Mouse (Mus musculus): ENCODE data around the gene Gm13119. TPM values are rescaled to one million over a fixed set of nuclear protein-coding genes. Genes with fewer than 3 reads are reported as not detected.

The Gm13119 gene
- total and polyA plus RNA-seq, 3 experiments = not detected

GRCm38 (mm10) chr4:144377911-144378310 is 20.2 kb downstream of the Gm13119 start, which contains the start of gene Pramef20:
TSS of gene Pramef20 (minus strand) at chr4:144377933.
- Histone ChIP-seq H3K79me2 (replicated peaks; ENCODE audit: control insufficient read depth, extremely low read depth, insufficient read depth, poor library complexity, severe bottlenecking) (no peaks in the 10 kb centered on the region), H3K27ac (ENCODE audit: insufficient read depth, low read depth) (no peak within 1 kb of the TSS), H3K4me2 (ENCODE audit: insufficient read depth, low read depth, poor library complexity, severe bottlenecking) (no peak within 1 kb of the TSS), H3K4me3 (replicated peaks in 1 of 3; ENCODE audit: low read depth in 2 of 3, low read length in 2 of 3, poor library complexity in 1 of 3) (no peak within 1 kb of the TSS), H3K36me3 (replicated peaks in 1 of 2; ENCODE audit: control insufficient read depth in 1 of 2, insufficient read depth in 1 of 2, low read length in 1 of 2) (no peaks in the 10 kb centered on the region), H3K9ac (ENCODE audit: insufficient read depth, low read depth) (no peak within 1 kb of the TSS), H3K4me1 (ENCODE audit: control insufficient read depth in 1 of 2, insufficient read depth in 2 of 2) (no peaks in the 10 kb centered on the region), H3K27me3 (replicated peaks) (no peaks in the 10 kb centered on the region), H3K9me3 (replicated peaks; ENCODE audit: low read length) (peaks cover 33% of the 10 kb centered on the region)
- DNase-seq (ENCODE audit: extremely low read depth) = no peak
- in situ Hi-C loops (cut with MboI; ENCODE audit: low pct_ligation_motif_present, low pct_unique_long_range_greater_than_20kb, low sequenced_read_pairs) (no loop called here), dilution Hi-C loops (cut with MboI; ENCODE audit: extremely low pct_ligation_motif_present, extremely low pct_unique_long_range_greater_than_20kb, low sequenced_read_pairs) (no loop called here)
- TF ChIP-seq SMC3 (IDR thresholded peaks at IDR 0.05; ENCODE audit: low read depth, low read length) (no peak), USF1 (IDR thresholded peaks at IDR 0.05; ENCODE audit: low read depth, low read length) (no peak), E2F4 (IDR thresholded peaks at IDR 0.05; ENCODE audit: insufficient replicate concordance, low read depth, low read length) (no peak), MAZ (IDR thresholded peaks at IDR 0.05; ENCODE audit: low read depth, low read length) (no peak), SIN3A (IDR thresholded peaks at IDR 0.05; ENCODE audit: low read length) (no peak), ZNF384 (IDR thresholded peaks at IDR 0.05; ENCODE audit: low read depth, low read length) (no peak), MAFK (IDR thresholded peaks at IDR 0.05; ENCODE audit: insufficient replicate concordance, low read length) (no peak), MEF2A (IDR thresholded peaks at IDR 0.05; ENCODE audit: borderline replicate concordance, low read depth, low read length) (no peak), KAT2A (IDR thresholded peaks at IDR 0.05; ENCODE audit: insufficient replicate concordance, low read length) (no peak), IRF4 (IDR thresholded peaks at IDR 0.05; ENCODE audit: low read depth, low read length) (no peak), PAX5 (IDR thresholded peaks at IDR 0.05; ENCODE audit: low read length) (no peak), EP300 (IDR thresholded peaks at IDR 0.05; ENCODE audit: low read length) (no peak), CHD1 (IDR thresholded peaks at IDR 0.05; ENCODE audit: low read depth, low read length) (no peak), HCFC1 (IDR thresholded peaks at IDR 0.05; ENCODE audit: low read depth, low read length) (no peak)

- dilution Hi-C loops (cut with MboI; ENCODE audit: extremely low pct_ligation_motif_present, extremely low pct_unique_long_range_greater_than_20kb, low sequenced_read_pairs) = no loop called here
- in situ Hi-C loops (cut with MboI; ENCODE audit: low pct_ligation_motif_present, low pct_unique_long_range_greater_than_20kb, low sequenced_read_pairs) = no loop called here
Measured at GRCm38 (mm10) chr4:144396316-144396715, 38.6 kb downstream of the Gm13119 start.

More at GRCm38 (mm10) chr4:144396316-144396715, 38.6 kb downstream of the Gm13119 start:
- no peak overlapping the region for H3K9ac ChIP-seq (ENCODE audit: insufficient read depth, low read depth)
- peaks cover 24% of the 10 kb centered on the region for H3K9me3 ChIP-seq (replicated peaks; ENCODE audit: low read length)
- no peak overlapping the region for H3K4me2 ChIP-seq (ENCODE audit: insufficient read depth, low read depth, poor library complexity, severe bottlenecking)
- no peaks in the 10 kb centered on the region for H3K36me3 ChIP-seq (replicated peaks in 1 of 2; ENCODE audit: control insufficient read depth in 1 of 2, insufficient read depth in 1 of 2, low read length in 1 of 2)
- no peaks in the 10 kb centered on the region for H3K4me1 ChIP-seq (ENCODE audit: control insufficient read depth in 1 of 2, insufficient read depth in 2 of 2)
- H3K4me3 ChIP-seq (replicated peaks in 1 of 3; ENCODE audit: low read depth in 2 of 3, low read length in 2 of 3, poor library complexity in 1 of 3) = no peak overlapping the region
- DNase-seq (ENCODE audit: extremely low read depth) = no peak
- no peak overlapping the region for H3K27ac ChIP-seq (ENCODE audit: insufficient read depth, low read depth)
- TF ChIP-seq JUND (conservative IDR thresholded peaks at IDR 0.05; ENCODE audit: low read depth, low read length) (no peak), SIN3A (IDR thresholded peaks at IDR 0.05; ENCODE audit: low read length) (no peak), USF1 (IDR thresholded peaks at IDR 0.05; ENCODE audit: low read depth, low read length) (no peak), RAD21 (IDR thresholded peaks at IDR 0.05; ENCODE audit: low read depth, low read length) (no peak), ZKSCAN1 (IDR thresholded peaks at IDR 0.05; ENCODE audit: borderline replicate concordance, low read depth, low read length) (no peak), UBTF (IDR thresholded peaks at IDR 0.05; ENCODE audit: low read depth, low read length) (no peak), MYC (IDR thresholded peaks at IDR 0.05; ENCODE audit: low read depth, low read length) (no peak), HCFC1 (IDR thresholded peaks at IDR 0.05; ENCODE audit: low read depth, low read length) (no peak), CHD2 (IDR thresholded peaks at IDR 0.05; ENCODE audit: low read length) (no peak), POLR2A (IDR thresholded peaks at IDR 0.05; ENCODE audit: low read depth, low read length) (no peak), TCF12 (IDR thresholded peaks at IDR 0.05; ENCODE audit: low read depth, low read length) (no peak), NELFE (IDR thresholded peaks at IDR 0.05; ENCODE audit: low read depth, low read length) (no peak), MAX (IDR thresholded peaks at IDR 0.05; ENCODE audit: low read length) (no peak), CHD1 (IDR thresholded peaks at IDR 0.05; ENCODE audit: low read depth, low read length) (no peak), RCOR1 (conservative IDR thresholded peaks at IDR 0.05; ENCODE audit: low read depth, low read length) (no peak), TBP (conservative IDR thresholded peaks at IDR 0.05; ENCODE audit: low read depth, low read length) (no peak)
- no peaks in the 10 kb centered on the region for H3K79me2 ChIP-seq (replicated peaks; ENCODE audit: control insufficient read depth, extremely low read depth, insufficient read depth, poor library complexity, severe bottlenecking)
- H3K27me3 ChIP-seq (replicated peaks) = no peaks in the 10 kb centered on the region
